Mouse (Mus musculus) embryonic facial prominence, embryonic 13.5 days (tissue): Measurements from ENCODE around the gene Hs6st1. TPM values are rescaled to one million over a fixed set of nuclear protein-coding genes. Genes with fewer than 3 reads are reported as not detected.

Experiments
- ATAC-seq: fragments of 200-750 bp; cut with Nextera tagmentation; 2 replicates; pipeline ENCODE4 v1.8.0; 2017; ENCODE audit warnings: low read depth; ENCODE audit not compliant: insufficient number of reproducible peaks, insufficient read depth, low FRiP score, low TSS enrichment
- H3K27ac ChIP-seq: fragments of 300-500 bp; sonication (generic); 2 replicates; pipeline ENCODE4 v1.5.1; 2015; ENCODE audit warnings: moderate library complexity, mild to moderate bottlenecking, inconsistent platforms
- H3K27me3 ChIP-seq: fragments of 300-500 bp; sonication (generic); 2 replicates; pipeline ENCODE4 v1.6.1; 2015; ENCODE audit warnings: mild to moderate bottlenecking, inconsistent platforms
- H3K36me3 ChIP-seq: fragments of 300-500 bp; sonication (generic); 2 replicates; pipeline ENCODE4 v1.6.1; 2015; ENCODE audit warnings: mild to moderate bottlenecking, inconsistent platforms
- H3K4me1 ChIP-seq: fragments of 300-500 bp; sonication (generic); 2 replicates; pipeline ENCODE4 v1.6.1; 2015; ENCODE audit warnings: inconsistent platforms
- H3K4me2 ChIP-seq: fragments of 300-500 bp; sonication (generic); 2 replicates; pipeline ENCODE4 v1.6.1; 2015; ENCODE audit warnings: moderate library complexity, mild to moderate bottlenecking, inconsistent platforms
- H3K4me3 ChIP-seq: fragments of 300-500 bp; sonication (generic); 2 replicates; pipeline ENCODE4 v1.5.1; 2015; ENCODE audit warnings: mild to moderate bottlenecking, inconsistent platforms
- H3K9ac ChIP-seq: fragments of 300-500 bp; sonication (generic); 2 replicates; pipeline ENCODE4 v1.6.1; 2015; ENCODE audit warnings: mild to moderate bottlenecking, inconsistent platforms
- H3K9me3 ChIP-seq: fragments of 300-500 bp; sonication (generic); 2 replicates; pipeline ENCODE4 v1.6.1; 2016; ENCODE audit warnings: inconsistent platforms
- WGBS: fragments of 180-500 bp; shearing (Covaris S2); methylation state at CpG from one replicate; pipeline ENCODE4 v1.1.7; 2015; ENCODE audit warnings: mixed read lengths; 5-methylcytosine and 5-hydroxymethylcytosine counted together
- polyA plus RNA-seq: library from polyadenylated mRNA; unstranded; fragments of >200 nt; fragmentation: Nextera tagmentation; extraction: Ambion mirVana; gene quantifications from 2 replicates; pipeline ENCODE4 v1.2.1, GENCODE M21; 2015

The Hs6st1 gene
- polyA plus RNA-seq, 1 experiment from 2014 or later: 5.4 TPM

DNA sequence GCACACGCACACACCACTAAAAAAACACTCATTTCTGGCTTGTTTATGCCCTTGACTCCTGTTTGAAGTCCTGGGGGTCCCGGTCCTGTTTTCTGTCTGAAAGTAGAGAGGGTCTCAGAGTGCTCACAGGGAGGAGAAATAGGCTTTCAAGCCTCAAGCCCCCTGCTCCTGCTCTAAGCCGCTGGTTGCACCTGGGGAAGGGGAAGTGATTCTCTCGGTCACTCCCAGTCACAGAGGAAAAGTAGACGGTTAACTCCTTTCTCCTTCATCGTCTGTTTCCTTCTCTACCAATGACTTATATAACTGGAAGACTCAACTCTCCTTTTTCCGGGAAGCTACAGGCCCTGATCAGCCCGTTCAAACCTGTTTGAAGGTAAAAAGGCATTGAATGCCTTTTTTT, 45.5 kb downstream of the Hs6st1 start:
- Histone ChIP-seq H3K27me3 (no peaks in the 10 kb centered on the region), H3K4me2 (no peak overlapping the region), H3K9ac (no peak overlapping the region), H3K36me3 (no peaks in the 10 kb centered on the region), H3K4me1 (no peaks in the 10 kb centered on the region), H3K4me3 (no peak overlapping the region), H3K9me3 (no peaks in the 10 kb centered on the region), H3K27ac (no peak overlapping the region)
- WGBS: 79% methylated on average over 8 of the region's 8 CpGs
- ATAC-seq: no peak

DNA sequence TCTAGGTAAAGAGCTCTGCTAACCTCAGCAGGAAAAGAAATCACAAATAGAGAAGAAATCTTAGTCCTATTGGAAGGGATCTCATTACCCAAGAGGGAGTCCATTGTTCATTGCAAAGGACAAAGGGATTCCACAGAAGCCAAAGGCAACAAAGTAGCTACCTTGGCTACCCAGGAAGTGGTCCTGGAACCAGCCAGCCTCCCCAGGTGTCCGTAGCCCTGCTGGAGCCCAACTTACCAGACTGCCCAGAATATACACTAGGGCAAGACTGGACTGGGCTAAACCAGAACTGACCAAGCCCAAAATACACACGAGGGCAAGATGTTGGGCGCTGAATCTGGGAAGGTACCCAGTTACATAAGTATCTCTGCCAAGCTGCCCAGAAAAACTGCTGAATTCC, 46.6 kb downstream of the Hs6st1 start:
- Histone ChIP-seq H3K36me3 (no peaks in the 10 kb centered on the region), H3K4me1 (no peaks in the 10 kb centered on the region), H3K4me2 (no peak overlapping the region), H3K9me3 (no peaks in the 10 kb centered on the region), H3K9ac (no peak overlapping the region), H3K27ac (no peak overlapping the region), H3K27me3 (no peaks in the 10 kb centered on the region), H3K4me3 (no peak overlapping the region)
- ATAC-seq: no peak
- WGBS: 80% methylated on average over 3 of the region's 3 CpGs

DNA sequence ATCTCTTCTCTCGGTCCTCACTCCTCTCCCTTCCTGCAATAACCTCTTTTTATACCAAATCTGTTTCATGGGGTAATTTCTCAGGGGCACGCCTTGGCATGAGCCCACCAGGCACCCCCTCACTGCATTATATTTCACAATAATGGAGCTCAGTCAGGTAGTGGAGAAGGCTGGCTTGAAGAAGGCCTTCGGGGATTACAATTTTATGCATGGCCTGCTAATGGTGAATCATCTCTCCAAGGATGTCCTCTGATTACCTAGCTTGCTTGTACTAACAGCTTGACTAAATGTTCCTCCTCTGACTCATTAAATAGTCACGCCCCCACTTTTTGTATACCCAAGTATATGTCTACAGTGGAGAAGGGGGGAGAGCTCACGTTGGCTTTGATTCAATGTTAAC, 48.3 kb downstream of the Hs6st1 start:
- no peak for ATAC-seq
- no peaks in the 10 kb centered on the region for H3K36me3 ChIP-seq
- 83% methylated on average over 5 of the region's 5 CpGs for WGBS

DNA sequence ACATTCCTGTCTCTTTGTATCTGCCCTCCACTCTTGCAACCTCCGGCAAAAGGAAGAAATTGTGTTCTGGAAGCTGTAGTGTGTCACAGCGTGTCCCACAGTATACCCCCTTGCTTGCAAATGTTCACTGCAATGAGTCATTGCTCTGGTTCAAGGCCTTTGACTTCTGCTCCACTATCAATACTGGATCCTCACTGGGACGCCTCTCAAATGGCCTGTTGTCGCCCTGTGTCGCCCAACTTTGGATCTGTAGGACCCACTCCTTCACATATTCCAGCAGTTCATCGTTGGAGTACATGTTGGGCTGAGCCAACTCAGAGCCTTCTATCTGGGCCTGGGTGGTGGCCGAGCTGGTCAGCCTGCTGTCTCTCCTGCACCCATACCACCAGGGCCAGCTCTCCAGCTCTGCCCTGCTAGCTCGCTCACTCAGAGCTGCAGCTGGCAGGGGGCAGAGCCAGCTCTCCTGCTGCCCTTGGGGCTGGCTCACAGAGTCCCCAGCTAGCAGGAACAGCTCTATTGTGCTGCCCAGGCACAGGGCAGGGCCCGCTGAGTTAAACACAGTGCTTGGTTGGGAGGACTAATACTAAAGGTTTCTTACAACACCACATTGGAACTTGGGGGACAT, 50.0 kb downstream of the Hs6st1 start:
- Histone ChIP-seq H3K4me3 (no peak overlapping the region), H3K4me1 (no peaks in the 10 kb centered on the region), H3K9me3 (no peaks in the 10 kb centered on the region), H3K9ac (no peak overlapping the region), H3K36me3 (no peaks in the 10 kb centered on the region), H3K4me2 (no peak overlapping the region), H3K27ac (no peak overlapping the region), H3K27me3 (no peaks in the 10 kb centered on the region)
- ATAC-seq: no peak
- WGBS: 86% methylated on average over 9 of the region's 9 CpGs

More for the DNA sequence above, 48.3 kb downstream of the Hs6st1 start:
- Histone ChIP-seq H3K9me3 (no peaks in the 10 kb centered on the region), H3K4me3 (no peak overlapping the region), H3K27ac (no peak overlapping the region), H3K9ac (no peak overlapping the region), H3K27me3 (no peaks in the 10 kb centered on the region), H3K4me1 (no peaks in the 10 kb centered on the region), H3K4me2 (no peak overlapping the region)

DNA sequence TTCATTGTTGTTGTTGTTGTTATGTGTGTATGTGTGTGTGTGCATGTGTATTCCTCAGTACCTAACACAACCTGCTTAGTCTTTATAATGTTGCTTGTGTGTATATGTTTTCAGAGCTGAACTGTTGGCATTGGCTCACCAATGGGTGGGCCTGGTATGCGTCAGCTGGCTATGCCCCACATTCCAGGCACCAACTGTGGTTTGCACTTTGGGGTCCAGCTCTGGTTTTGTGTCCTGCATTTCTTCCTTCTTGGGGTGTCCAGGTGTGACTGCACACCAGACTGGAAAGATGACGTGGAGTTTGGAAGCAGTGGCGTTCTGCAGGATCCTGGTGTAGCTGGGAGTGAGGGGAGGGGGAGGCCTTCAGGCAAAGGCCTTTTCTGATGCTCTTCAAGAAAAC, 50.8 kb downstream of the Hs6st1 start:
- no peak overlapping the region for H3K9ac ChIP-seq
- no peaks in the 10 kb centered on the region for H3K27me3 ChIP-seq
- no peaks in the 10 kb centered on the region for H3K4me1 ChIP-seq
- no peak overlapping the region for H3K27ac ChIP-seq
- ATAC-seq: no peak
- no peaks in the 10 kb centered on the region for H3K36me3 ChIP-seq
- no peak overlapping the region for H3K4me3 ChIP-seq
- 74% methylated on average over 3 of the region's 3 CpGs for WGBS
- H3K4me2 ChIP-seq: no peak overlapping the region
- H3K9me3 ChIP-seq: no peaks in the 10 kb centered on the region

DNA sequence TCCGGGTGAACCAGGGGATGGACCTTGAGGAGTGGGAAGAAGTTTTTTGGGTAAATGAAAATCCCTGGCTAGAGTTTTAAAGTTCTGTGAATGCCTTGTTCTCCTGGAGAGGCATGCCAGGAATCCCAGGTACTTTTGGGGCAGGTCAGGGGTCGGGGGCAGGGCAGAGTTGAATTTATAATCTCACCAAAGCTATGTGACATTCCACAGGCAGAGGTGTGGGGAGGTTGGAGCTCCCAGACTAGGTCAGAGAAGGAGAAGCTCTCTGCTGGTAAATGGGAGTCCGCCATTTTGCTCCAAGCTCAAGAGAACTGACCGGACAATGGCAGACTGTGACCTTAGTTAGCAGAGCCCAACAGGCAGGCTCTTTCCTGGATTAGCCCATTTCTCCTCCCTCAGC, 51.2 kb downstream of the Hs6st1 start:
- Histone ChIP-seq H3K9ac (no peak overlapping the region), H3K4me2 (no peak overlapping the region), H3K4me3 (no peak overlapping the region), H3K36me3 (no peaks in the 10 kb centered on the region), H3K27me3 (no peaks in the 10 kb centered on the region), H3K9me3 (no peaks in the 10 kb centered on the region), H3K27ac (no peak overlapping the region), H3K4me1 (no peaks in the 10 kb centered on the region)
- 79% methylated on average over 4 of the region's 4 CpGs for WGBS
- ATAC-seq: no peak

DNA sequence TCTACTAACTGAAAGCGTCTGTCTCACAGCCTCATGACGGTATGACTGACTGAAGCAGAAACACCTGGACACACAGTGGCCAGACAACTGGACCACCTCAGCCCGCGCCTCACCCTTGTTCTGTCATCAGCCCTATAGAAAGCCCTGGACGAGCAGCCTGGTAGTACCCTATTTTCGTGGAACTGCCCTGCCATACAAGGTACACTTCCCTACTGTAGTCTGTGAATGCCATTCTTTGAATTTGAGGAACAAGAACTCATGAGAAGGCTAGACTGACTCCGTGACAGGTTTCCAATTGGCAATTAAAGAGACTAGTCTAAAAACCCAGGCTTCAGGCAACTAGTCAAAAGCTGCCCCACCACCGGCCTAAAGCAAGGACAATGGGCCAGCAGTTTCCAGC, 53.0 kb downstream of the Hs6st1 start:
- no peak for ATAC-seq
- Histone ChIP-seq H3K27ac (no peak overlapping the region), H3K4me3 (no peak overlapping the region), H3K4me1 (no peaks in the 10 kb centered on the region), H3K27me3 (no peaks in the 10 kb centered on the region), H3K36me3 (no peaks in the 10 kb centered on the region), H3K4me2 (no peak overlapping the region), H3K9me3 (no peaks in the 10 kb centered on the region), H3K9ac (no peak overlapping the region)
- 82% methylated on average over 8 of the region's 8 CpGs for WGBS

DNA sequence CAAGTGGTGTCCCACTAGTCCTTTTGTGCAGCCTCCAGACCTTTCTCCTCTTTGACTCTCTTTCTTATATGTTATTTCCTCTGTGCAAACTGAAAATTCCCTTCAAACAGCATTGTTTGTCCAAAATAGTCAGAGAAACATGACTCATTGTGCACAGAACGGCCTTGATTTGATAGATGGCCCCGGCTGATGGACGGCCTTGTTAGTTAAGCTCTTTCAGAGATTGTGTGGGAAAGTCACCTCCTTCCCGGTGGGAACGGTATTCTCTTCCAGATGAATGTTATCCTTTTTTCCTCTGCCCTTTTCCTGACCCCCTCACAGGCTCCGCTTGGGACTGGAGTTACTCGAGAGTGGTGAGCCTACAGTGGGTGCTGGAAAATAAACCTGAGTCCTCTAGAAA, 56.9 kb downstream of the Hs6st1 start:
- H3K9ac ChIP-seq: no peak overlapping the region
- H3K4me2 ChIP-seq: no peak overlapping the region
- no peaks in the 10 kb centered on the region for H3K9me3 ChIP-seq
- H3K36me3 ChIP-seq: no peaks in the 10 kb centered on the region
- 80% methylated on average over 7 of the region's 7 CpGs for WGBS
- no peak for ATAC-seq
- no peaks in the 10 kb centered on the region for H3K4me1 ChIP-seq
- no peaks in the 10 kb centered on the region for H3K27me3 ChIP-seq
- H3K27ac ChIP-seq: no peak overlapping the region
- no peak overlapping the region for H3K4me3 ChIP-seq

DNA sequence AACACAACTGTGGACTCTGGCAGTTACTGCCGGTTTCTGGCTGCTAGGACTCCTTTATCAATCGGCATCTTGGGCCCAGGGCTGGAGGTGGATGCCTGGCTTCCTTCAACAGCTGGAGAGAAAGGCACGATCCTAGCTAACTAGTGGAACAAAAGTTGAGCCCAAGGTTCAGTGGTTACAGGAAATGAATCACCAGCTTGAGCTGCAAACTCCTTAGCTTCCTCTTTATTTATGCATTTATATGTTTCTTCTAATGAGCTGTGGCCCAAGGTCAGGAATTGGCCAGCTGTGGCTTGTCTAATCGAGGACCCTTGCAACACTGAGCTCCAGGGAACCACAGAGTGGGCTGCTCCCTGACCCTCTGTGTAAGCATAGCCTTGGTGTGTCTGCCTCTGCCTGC, 60.9 kb downstream of the Hs6st1 start:
- H3K27ac ChIP-seq: no peak overlapping the region
- WGBS: 57% methylated on average over 4 of the region's 4 CpGs
- H3K36me3 ChIP-seq: no peaks in the 10 kb centered on the region
- H3K4me3 ChIP-seq: no peak overlapping the region
- H3K27me3 ChIP-seq: no peaks in the 10 kb centered on the region
- H3K9ac ChIP-seq: no peak overlapping the region
- H3K4me2 ChIP-seq: no peak overlapping the region
- ATAC-seq: no peak
- no peaks in the 10 kb centered on the region; the same call in 1 of the 2 replicates for H3K4me1 ChIP-seq
- H3K9me3 ChIP-seq: no peaks in the 10 kb centered on the region

DNA sequence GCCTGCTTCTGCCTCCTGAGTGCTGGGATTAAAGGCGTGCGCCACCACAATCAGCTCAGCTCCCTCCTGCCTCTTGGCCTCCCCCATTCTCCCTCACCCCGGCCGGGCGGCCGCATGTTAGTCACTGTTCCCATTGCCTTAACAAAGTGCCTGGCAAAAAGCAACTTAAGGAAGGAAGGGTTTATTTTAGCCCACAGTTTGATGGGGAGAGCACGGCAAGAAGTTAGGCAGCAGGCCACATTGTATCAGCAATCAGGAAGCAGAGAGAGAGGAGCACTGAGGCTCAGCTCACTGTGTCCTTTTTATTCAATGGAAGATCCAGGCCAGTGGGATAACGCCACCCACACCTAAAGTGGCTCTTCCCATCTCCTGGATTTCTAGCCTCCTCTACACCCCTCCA, 61.7 kb downstream of the Hs6st1 start:
- no peaks in the 10 kb centered on the region; the same call in 1 of the 2 replicates for H3K4me1 ChIP-seq
- no peaks in the 10 kb centered on the region for H3K36me3 ChIP-seq
- H3K4me3 ChIP-seq: no peak overlapping the region
- no peak overlapping the region for H3K4me2 ChIP-seq
- no peaks in the 10 kb centered on the region for H3K9me3 ChIP-seq
- H3K27ac ChIP-seq: no peak overlapping the region
- ATAC-seq: no peak
- H3K27me3 ChIP-seq: no peaks in the 10 kb centered on the region
- H3K9ac ChIP-seq: no peak overlapping the region
- 91% methylated on average over 8 of the region's 8 CpGs for WGBS

DNA sequence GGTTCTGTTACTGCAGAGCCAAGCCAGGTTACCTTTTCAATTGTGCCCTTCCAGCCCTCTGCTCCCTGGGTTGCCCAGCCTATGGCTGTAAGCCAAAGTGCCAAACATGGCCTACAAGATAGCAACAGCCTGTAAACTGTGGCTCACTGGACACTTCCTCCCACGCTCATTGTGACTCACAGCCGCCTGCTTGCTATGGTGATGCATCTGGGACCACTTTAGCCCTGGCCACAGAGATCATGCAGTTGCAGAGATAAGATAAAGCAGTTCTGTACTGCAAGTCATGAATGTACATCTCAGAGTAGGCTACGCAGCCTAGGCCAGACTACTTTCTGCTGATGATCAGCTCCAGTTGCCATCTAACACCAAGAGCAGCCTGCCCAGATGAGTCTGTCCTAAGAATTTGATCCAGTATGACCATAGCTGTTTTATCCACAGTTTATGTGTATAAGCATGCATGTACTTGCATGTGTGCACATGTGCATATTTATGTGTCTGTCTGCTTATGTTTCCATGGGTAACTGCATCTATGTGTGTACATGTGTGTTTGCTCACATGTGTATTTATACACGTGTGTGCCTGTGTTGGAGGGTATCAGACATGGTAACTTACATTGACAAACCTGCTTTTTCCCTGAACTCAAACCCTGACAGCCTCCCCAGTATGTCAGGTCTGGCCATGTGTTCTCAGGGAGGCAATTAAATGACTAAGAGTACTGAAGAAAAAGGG, 62.3 kb downstream of the Hs6st1 start:
- H3K9ac ChIP-seq: no peak overlapping the region
- H3K9me3 ChIP-seq: no peaks in the 10 kb centered on the region
- H3K27me3 ChIP-seq: no peaks in the 10 kb centered on the region
- no peak overlapping the region for H3K4me3 ChIP-seq
- H3K36me3 ChIP-seq: no peaks in the 10 kb centered on the region
- H3K4me1 ChIP-seq: no peaks in the 10 kb centered on the region; the same call in 1 of the 2 replicates
- H3K27ac ChIP-seq: no peak overlapping the region
- no peak for ATAC-seq
- 73% methylated on average over 4 of the region's 4 CpGs for WGBS
- no peak overlapping the region for H3K4me2 ChIP-seq

DNA sequence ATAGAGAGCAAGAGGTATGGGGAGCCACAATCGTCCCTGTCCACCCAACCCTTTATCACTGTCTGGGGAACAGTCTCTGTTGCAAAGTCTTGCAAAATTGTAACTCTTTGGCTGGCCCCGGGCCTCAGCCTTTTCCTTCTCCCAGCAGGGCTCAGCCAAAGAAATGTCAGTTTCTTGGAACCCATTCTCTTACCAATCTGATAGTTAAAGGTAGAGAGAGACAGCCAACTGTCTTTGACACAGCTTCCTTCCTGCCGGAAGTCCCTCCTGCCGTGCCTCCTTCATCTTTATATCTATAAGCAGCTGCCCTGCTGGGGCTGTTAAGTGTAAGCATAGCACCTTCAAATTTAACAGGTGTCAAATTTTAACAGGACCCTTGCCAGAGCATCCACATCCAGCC, 63.0 kb downstream of the Hs6st1 start:
- H3K9ac ChIP-seq: no peak overlapping the region
- no peak overlapping the region for H3K27ac ChIP-seq
- H3K4me3 ChIP-seq: no peak overlapping the region
- no peak for ATAC-seq
- no peaks in the 10 kb centered on the region for H3K36me3 ChIP-seq
- H3K27me3 ChIP-seq: no peaks in the 10 kb centered on the region
- H3K4me1 ChIP-seq: no peaks in the 10 kb centered on the region; the same call in 1 of the 2 replicates
- H3K4me2 ChIP-seq: no peak overlapping the region
- 67% methylated on average over 4 of the region's 4 CpGs for WGBS
- H3K9me3 ChIP-seq: no peaks in the 10 kb centered on the region
